Mouse (Mus musculus) lung, postnatal 0 days (tissue): ENCODE data around the gene Ttc4. TPM values are rescaled to one million over a fixed set of nuclear protein-coding genes. Genes with fewer than 3 reads are reported as not detected.

Source experiments
- ATAC-seq: fragments of 200-750 bp; cut with Nextera tagmentation; 2 replicates; pipeline ENCODE4 v1.8.0; 2017; ENCODE audit warnings: moderate library complexity
- DNase-seq: peaks from one replicate; pipeline ENCODE4 v3.0.0-alpha.2; 2016; ENCODE audit warnings: low spot score
- H3K27ac ChIP-seq: fragments of 300-500 bp; sonication (generic); 2 replicates; pipeline ENCODE4 v1.5.1; 2014; ENCODE audit warnings: antibody characterized with exemption, mild to moderate bottlenecking, low read length, mixed read lengths
- H3K27me3 ChIP-seq: fragments of 300-500 bp; sonication (generic); replicated peaks from 2 replicates; pipeline ENCODE4 v1.6.1; 2014; ENCODE audit warnings: low read length, mixed read lengths; ENCODE audit not compliant: insufficient read depth
- H3K36me3 ChIP-seq: fragments of 300-500 bp; sonication (generic); 2 replicates; pipeline ENCODE4 v1.6.1; 2014; ENCODE audit warnings: low read length, mixed read lengths; ENCODE audit not compliant: insufficient read depth
- H3K4me1 ChIP-seq: fragments of 300-500 bp; sonication (generic); 2 replicates; pipeline ENCODE4 v1.6.1; 2014; ENCODE audit warnings: antibody characterized with exemption, low read depth, low read length, mixed read lengths; ENCODE audit not compliant: insufficient read depth
- H3K4me2 ChIP-seq: fragments of 300-500 bp; sonication (generic); replicated peaks from 2 replicates; pipeline ENCODE4 v1.6.1; 2014; ENCODE audit warnings: low read depth, mild to moderate bottlenecking, low read length, moderate library complexity, mixed read lengths
- H3K4me3 ChIP-seq: fragments of 300-500 bp; sonication (generic); 2 replicates; pipeline ENCODE4 v1.5.1; 2014; ENCODE audit warnings: low read depth, low read length
- H3K9ac ChIP-seq: fragments of 300-500 bp; sonication (generic); replicated peaks from 2 replicates; pipeline ENCODE4 v1.6.1; 2014; ENCODE audit warnings: low read depth, mild to moderate bottlenecking
- H3K9me3 ChIP-seq: fragments of 300-500 bp; sonication (generic); 2 replicates; pipeline ENCODE4 v1.6.1; 2016; ENCODE audit warnings: low read length, mixed read lengths
- CTCF ChIP-seq: IDR thresholded peaks from 2 replicates; pipeline ENCODE4 v1.5.1; 2016; ENCODE audit warnings: antibody characterized with exemption, mild to moderate bottlenecking
- EP300 ChIP-seq: IDR thresholded peaks from 2 replicates; pipeline ENCODE4 v1.6.1; 2016; ENCODE audit warnings: antibody characterized with exemption, mild to moderate bottlenecking, control low read depth
- WGBS: fragments of 180-500 bp; shearing (Covaris S2); extraction: QIAGEN DNeasy Blood & Tissue Kit; methylation state at CpG from one replicate; pipeline ENCODE4 v1.1.7; 2014; 5-methylcytosine and 5-hydroxymethylcytosine counted together
- polyA plus RNA-seq: library from polyadenylated mRNA; unstranded; fragments of >200 nt; fragmentation: Nextera tagmentation; extraction: Ambion mirVana; gene quantifications from 2 replicates; pipeline ENCODE4 v1.2.1, GENCODE M21; 2015

Ttc4 gene
- polyA plus RNA-seq, 1 experiment from 2014 or later = 39.0 TPM

- no peak overlapping the region for H3K4me2 ChIP-seq
- no peaks in the 10 kb centered on the region for H3K27me3 ChIP-seq
- H3K9ac ChIP-seq = no peak overlapping the region
- no peak overlapping the region for H3K4me3 ChIP-seq
- DNase-seq (no peak), ATAC-seq (no peak)
- H3K9me3 ChIP-seq = no peaks in the 10 kb centered on the region
- no peaks in the 10 kb centered on the region for H3K4me1 ChIP-seq
- H3K36me3 ChIP-seq = peaks cover 56% of the 10 kb centered on the region
- WGBS = 75% methylated on average over 5 of the region's 5 CpGs
- no peak for TF ChIP-seq EP300
- TF ChIP-seq CTCF = no peak
- H3K27ac ChIP-seq = no peak overlapping the region
These were observed 14.7 kb downstream of the Ttc4 start for GRCm38 (mm10) chr4:106663956-106664470.

- ATAC-seq (no peak), DNase-seq (no peak)
- no peak overlapping the region for H3K4me2 ChIP-seq
- H3K27me3 ChIP-seq = no peaks in the 10 kb centered on the region
- no peak overlapping the region for H3K27ac ChIP-seq
- H3K9me3 ChIP-seq = no peaks in the 10 kb centered on the region
- TF ChIP-seq CTCF (no peak), EP300 (no peak)
- H3K4me1 ChIP-seq = peaks cover 6% of the 10 kb centered on the region; the same call in 1 of the 2 replicates
- WGBS = 88% methylated on average over 10 of the region's 10 CpGs
- no peak overlapping the region for H3K4me3 ChIP-seq
- H3K9ac ChIP-seq = no peak overlapping the region
- 0 out of 2 replicates have a peak, but pooled peaks cover 5% of the 10 kb centered on the region for H3K36me3 ChIP-seq
These were observed 23.1 kb downstream of the Ttc4 start for GRCm38 (mm10) chr4:106655681-106656080.

GRCm38 (mm10) chr4:106653051-106653450, 25.7 kb downstream of the Ttc4 start:
- DNase-seq = no peak
- Histone ChIP-seq H3K27me3 (no peaks in the 10 kb centered on the region), H3K4me3 (no peak overlapping the region), H3K4me1 (peaks cover 6% of the 10 kb centered on the region; the same call in 1 of the 2 replicates), H3K27ac (no peak overlapping the region), H3K36me3 (0 out of 2 replicates have a peak, but pooled peaks cover 3% of the 10 kb centered on the region), H3K9me3 (no peaks in the 10 kb centered on the region), H3K4me2 (no peak overlapping the region), H3K9ac (no peak overlapping the region)
- ATAC-seq = no peak
- WGBS = 94% methylated on average over 15 of the region's 15 CpGs
- TF ChIP-seq EP300 = no peak
- no peak for TF ChIP-seq CTCF

GRCm38 (mm10) chr4:106652546-106652945, 26.2 kb downstream of the Ttc4 start:
- ATAC-seq = no peak
- TF ChIP-seq EP300 (no peak), CTCF (no peak)
- peaks cover 6% of the 10 kb centered on the region; the same call in 1 of the 2 replicates for H3K4me1 ChIP-seq
- no peak overlapping the region for H3K4me2 ChIP-seq
- no peak overlapping the region for H3K4me3 ChIP-seq
- no peak overlapping the region for H3K9ac ChIP-seq
- no peaks in the 10 kb centered on the region for H3K36me3 ChIP-seq
- no peak for DNase-seq
- H3K9me3 ChIP-seq = no peaks in the 10 kb centered on the region
- no peaks in the 10 kb centered on the region for H3K27me3 ChIP-seq
- H3K27ac ChIP-seq = no peak overlapping the region
- WGBS = 89% methylated on average over 3 of the region's 3 CpGs

- TF ChIP-seq CTCF = no peak
- peak; percentile 54; the same call in 1 of the 2 replicates for TF ChIP-seq EP300
- 3% methylated on average over 40 of the region's 40 CpGs for WGBS
- Histone ChIP-seq H3K4me2 (peak within 1 kb of the TSS; percentile 81), H3K27ac (no peak within 1 kb of the TSS), H3K36me3 (no peaks in the 10 kb centered on the region), H3K27me3 (no peaks in the 10 kb centered on the region), H3K9ac (peak within 1 kb of the TSS; percentile 60), H3K4me1 (peaks cover 6% of the 10 kb centered on the region; the same call in 1 of the 2 replicates), H3K9me3 (no peaks in the 10 kb centered on the region), H3K4me3 (peak within 1 kb of the TSS; percentile 51)
- ATAC-seq = peak; percentile 100
- DNase-seq = peak; percentile 98
These were observed 27.8 kb downstream of the Ttc4 start, which contains the start of gene Pars2 for GRCm38 (mm10) chr4:106650833-106651527. Pars2 (plus strand) TSS chr4:106651069.

GRCm38 (mm10) chr4:106647137-106647536, 31.6 kb downstream of the Ttc4 start:
- WGBS = 84% methylated on average over 6 of the region's 6 CpGs
- H3K9ac ChIP-seq = no peak overlapping the region
- DNase-seq = no peak

More at GRCm38 (mm10) chr4:106647137-106647536, 31.6 kb downstream of the Ttc4 start:
- Histone ChIP-seq H3K27ac (no peak overlapping the region), H3K36me3 (no peaks in the 10 kb centered on the region), H3K9me3 (no peaks in the 10 kb centered on the region), H3K4me3 (no peak overlapping the region), H3K4me2 (no peak overlapping the region), H3K4me1 (peaks cover 14% of the 10 kb centered on the region; the same call in 1 of the 2 replicates), H3K27me3 (no peaks in the 10 kb centered on the region)
- ATAC-seq = no peak
- TF ChIP-seq CTCF (no peak), EP300 (no peak)
